Mouse (Mus musculus): ENCODE measurements around the gene Kif1bp. TPM values are rescaled to one million over a fixed set of nuclear protein-coding genes. Genes with fewer than 3 reads are reported as not detected.

Gene Kif1bp
- total RNA-seq, 1 experiment, result 17.3 TPM

DNA sequence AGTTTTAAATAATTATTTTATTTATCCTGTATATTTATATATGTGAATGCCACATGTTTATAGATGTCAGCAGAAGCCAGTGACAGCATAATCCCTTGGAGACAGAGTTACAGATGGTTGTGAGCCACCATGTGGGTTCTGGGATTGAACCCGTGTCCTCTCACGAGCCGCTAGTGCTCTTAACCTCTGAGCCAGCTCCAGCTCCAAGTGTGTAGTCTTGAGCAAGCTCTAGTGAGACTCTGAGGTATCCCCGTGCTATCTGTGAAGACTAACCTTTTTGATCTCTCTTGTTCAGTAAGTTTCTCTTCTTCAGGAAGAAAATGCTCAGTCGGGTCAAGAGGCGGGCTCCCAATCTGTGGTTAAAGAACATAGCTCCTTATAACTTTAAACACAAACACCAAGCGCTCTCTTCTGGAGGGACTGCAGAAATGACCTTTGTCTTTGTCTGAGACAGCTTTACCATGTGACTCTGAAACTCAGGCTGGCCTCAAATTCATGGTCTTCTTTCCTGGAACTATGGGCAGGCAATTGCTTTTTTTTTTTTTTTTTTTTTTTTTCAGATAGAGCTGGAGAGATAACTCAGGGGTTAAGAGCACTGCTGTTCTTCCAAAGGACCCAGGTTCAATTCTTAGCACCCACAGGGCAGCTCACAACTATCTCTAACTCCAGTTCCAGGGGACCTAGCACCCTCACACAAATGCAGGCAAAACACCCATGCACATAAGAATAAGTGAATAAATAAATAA lies 8.0 kb downstream of the Kif1bp start:
- in situ Hi-C loops (cut with MboI; ENCODE audit: low sequenced_read_pairs in 2 of 2, unreplicated experiment in 2 of 2), result no loop called here
- peaks cover 21% of the 10 kb centered on the region for H3K36me3 ChIP-seq (ENCODE audit: control insufficient read depth, insufficient read depth, low read length, poor library complexity, severe bottlenecking)

DNA sequence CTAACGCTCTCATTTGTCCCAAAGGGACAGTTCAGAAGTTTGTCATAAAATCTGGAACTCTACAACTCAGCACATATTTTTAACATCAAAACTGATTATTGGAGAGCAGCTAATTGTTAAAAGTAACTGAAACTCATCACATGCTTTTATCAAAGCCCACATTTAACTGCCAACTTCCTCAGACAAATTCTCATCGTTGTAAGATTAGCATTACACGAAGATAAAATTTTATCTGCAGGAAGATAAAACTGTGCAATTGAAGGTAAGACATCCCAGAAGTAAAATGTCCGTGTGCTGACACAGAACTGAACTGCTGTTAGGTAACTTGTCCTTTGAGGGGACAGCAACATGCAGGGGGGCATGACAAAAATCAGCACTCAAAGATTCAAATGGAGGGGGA lies 9.4 kb downstream of the Kif1bp start:
- TF ChIP-seq CHD2 (IDR thresholded peaks at IDR 0.05; ENCODE audit: low read depth, low read length), result no peak
- TF ChIP-seq HCFC1 (IDR thresholded peaks at IDR 0.05; ENCODE audit: borderline replicate concordance, insufficient read depth, low read length), result no peak
- TF ChIP-seq MAFK (IDR thresholded peaks at IDR 0.05; ENCODE audit: insufficient read depth, low read depth, low read length), result no peak
- TF ChIP-seq ZNF384 (IDR thresholded peaks at IDR 0.05; ENCODE audit: low read depth, low read length), result no peak
- no peak for TF ChIP-seq ZC3H11A (IDR thresholded peaks at IDR 0.05; ENCODE audit: borderline replicate concordance, low read depth, low read length)
- H3K4me3 ChIP-seq (ENCODE audit: insufficient read depth in 1 of 2, low read depth in 1 of 2, low read length in 2 of 2, poor library complexity in 1 of 2, severe bottlenecking in 1 of 2), result no peak overlapping the region
- in situ Hi-C loops (cut with MboI; ENCODE audit: low sequenced_read_pairs in 2 of 2, unreplicated experiment in 2 of 2), result no loop called here
- no peaks in the 10 kb centered on the region for H3K9me3 ChIP-seq (ENCODE audit: control insufficient read depth, insufficient read depth, low read depth, low read length)
- no peak for DNase-seq (ENCODE audit: low read depth, low spot score)
- no peaks in the 10 kb centered on the region for H3K4me1 ChIP-seq (ENCODE audit: control insufficient read depth in 2 of 2, insufficient read depth in 2 of 2, low read length in 2 of 2, poor library complexity in 1 of 2)
- H3K9ac ChIP-seq (ENCODE audit: insufficient read depth, low read depth, low read length, poor library complexity, severe bottlenecking), result no peak overlapping the region
- H3K27ac ChIP-seq (ENCODE audit: insufficient read depth, low read depth, low read length, poor library complexity, severe bottlenecking), result no peak overlapping the region
- H3K36me3 ChIP-seq (ENCODE audit: control insufficient read depth, insufficient read depth, low read length, poor library complexity, severe bottlenecking), result peaks cover 22% of the 10 kb centered on the region

More for the DNA sequence above, 8.0 kb downstream of the Kif1bp start:
- H3K4me1 ChIP-seq (ENCODE audit: control insufficient read depth in 2 of 2, insufficient read depth in 2 of 2, low read length in 2 of 2, poor library complexity in 1 of 2), result no peaks in the 10 kb centered on the region
- no peak overlapping the region for H3K9ac ChIP-seq (ENCODE audit: insufficient read depth, low read depth, low read length, poor library complexity, severe bottlenecking)
- TF ChIP-seq MAFK (IDR thresholded peaks at IDR 0.05; ENCODE audit: insufficient read depth, low read depth, low read length), result no peak
- TF ChIP-seq CHD2 (IDR thresholded peaks at IDR 0.05; ENCODE audit: low read depth, low read length), result no peak
- no peak for TF ChIP-seq HCFC1 (IDR thresholded peaks at IDR 0.05; ENCODE audit: borderline replicate concordance, insufficient read depth, low read length)
- TF ChIP-seq ZC3H11A (IDR thresholded peaks at IDR 0.05; ENCODE audit: borderline replicate concordance, low read depth, low read length), result no peak
- no peak for TF ChIP-seq ZNF384 (IDR thresholded peaks at IDR 0.05; ENCODE audit: low read depth, low read length)
- H3K27ac ChIP-seq (ENCODE audit: insufficient read depth, low read depth, low read length, poor library complexity, severe bottlenecking), result no peak overlapping the region
- DNase-seq (ENCODE audit: low read depth, low spot score), result no peak
- H3K9me3 ChIP-seq (ENCODE audit: control insufficient read depth, insufficient read depth, low read depth, low read length), result no peaks in the 10 kb centered on the region
- H3K4me3 ChIP-seq (ENCODE audit: insufficient read depth in 1 of 2, low read depth in 1 of 2, low read length in 2 of 2, poor library complexity in 1 of 2, severe bottlenecking in 1 of 2), result no peak overlapping the region

DNA sequence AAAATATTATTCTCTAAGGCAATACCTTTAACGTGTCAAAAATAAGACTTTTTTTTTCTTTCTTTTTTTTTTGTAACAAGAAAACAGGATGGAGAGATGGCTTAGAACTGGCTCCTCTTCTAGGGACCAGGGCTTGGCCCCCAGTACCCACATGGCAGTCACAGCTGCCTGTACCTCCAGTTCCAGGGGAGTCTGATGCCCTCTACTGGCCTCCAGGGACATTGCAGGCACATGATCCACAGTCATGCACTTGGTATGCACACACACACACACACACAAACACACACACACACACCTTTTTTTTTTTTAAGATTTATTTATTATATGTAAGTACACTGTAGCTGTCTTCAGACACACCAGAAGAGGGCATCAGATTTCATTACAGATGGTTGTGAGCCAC lies 20.5 kb downstream of the Kif1bp start:
- in situ Hi-C loops (cut with MboI; ENCODE audit: low sequenced_read_pairs in 2 of 2, unreplicated experiment in 2 of 2), result no loop called here
- peak; percentile 40 for DNase-seq (ENCODE audit: low read depth, low spot score)
- Histone ChIP-seq H3K27ac (ENCODE audit: insufficient read depth, low read depth, low read length, poor library complexity, severe bottlenecking) (no peak overlapping the region), H3K9me3 (ENCODE audit: control insufficient read depth, insufficient read depth, low read depth, low read length) (no peaks in the 10 kb centered on the region), H3K4me3 (ENCODE audit: insufficient read depth in 1 of 2, low read depth in 1 of 2, low read length in 2 of 2, poor library complexity in 1 of 2, severe bottlenecking in 1 of 2) (no peak overlapping the region), H3K9ac (ENCODE audit: insufficient read depth, low read depth, low read length, poor library complexity, severe bottlenecking) (no peak overlapping the region), H3K36me3 (ENCODE audit: control insufficient read depth, insufficient read depth, low read length, poor library complexity, severe bottlenecking) (peaks cover 8% of the 10 kb centered on the region; the same call in 1 of the 2 replicates), H3K4me1 (ENCODE audit: control insufficient read depth in 2 of 2, insufficient read depth in 2 of 2, low read length in 2 of 2, poor library complexity in 1 of 2) (no peaks in the 10 kb centered on the region)
- TF ChIP-seq HCFC1 (IDR thresholded peaks at IDR 0.05; ENCODE audit: borderline replicate concordance, insufficient read depth, low read length) (no peak), ZC3H11A (IDR thresholded peaks at IDR 0.05; ENCODE audit: borderline replicate concordance, low read depth, low read length) (no peak), ZNF384 (IDR thresholded peaks at IDR 0.05; ENCODE audit: low read depth, low read length) (peak; percentile 38; the same call in 1 of the 2 replicates)

DNA sequence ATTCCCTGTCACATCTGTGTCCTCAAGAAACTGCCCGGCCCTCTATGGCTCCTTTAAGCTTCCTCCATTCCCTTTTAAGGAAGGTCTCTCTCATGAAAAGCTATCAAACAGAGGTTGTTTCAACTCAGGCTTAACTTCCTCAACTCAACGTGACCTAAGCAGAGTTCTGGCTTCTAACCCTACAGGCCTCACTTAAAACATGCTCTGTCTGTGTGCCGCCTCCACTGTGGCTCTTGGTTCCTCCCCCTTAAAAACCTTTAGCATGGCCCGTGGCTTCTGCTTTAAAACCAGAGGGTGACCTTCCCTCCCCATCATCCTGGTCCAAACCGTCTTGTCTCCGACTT lies 21.7 kb downstream of the Kif1bp start:
- Histone ChIP-seq H3K36me3 (ENCODE audit: control insufficient read depth, insufficient read depth, low read length, poor library complexity, severe bottlenecking) (peaks cover 5% of the 10 kb centered on the region; the same call in 1 of the 2 replicates), H3K27ac (ENCODE audit: insufficient read depth, low read depth, low read length, poor library complexity, severe bottlenecking) (no peak overlapping the region), H3K9ac (ENCODE audit: insufficient read depth, low read depth, low read length, poor library complexity, severe bottlenecking) (no peak overlapping the region), H3K9me3 (ENCODE audit: control insufficient read depth, insufficient read depth, low read depth, low read length) (no peaks in the 10 kb centered on the region), H3K4me3 (ENCODE audit: insufficient read depth in 1 of 2, low read depth in 1 of 2, low read length in 2 of 2, poor library complexity in 1 of 2, severe bottlenecking in 1 of 2) (no peak overlapping the region), H3K4me1 (ENCODE audit: control insufficient read depth in 2 of 2, insufficient read depth in 2 of 2, low read length in 2 of 2, poor library complexity in 1 of 2) (no peaks in the 10 kb centered on the region)
- TF ChIP-seq CHD2 (IDR thresholded peaks at IDR 0.05; ENCODE audit: low read depth, low read length) (no peak), MAFK (IDR thresholded peaks at IDR 0.05; ENCODE audit: insufficient read depth, low read depth, low read length) (no peak), ZC3H11A (IDR thresholded peaks at IDR 0.05; ENCODE audit: borderline replicate concordance, low read depth, low read length) (no peak), ZNF384 (IDR thresholded peaks at IDR 0.05; ENCODE audit: low read depth, low read length) (no peak), HCFC1 (IDR thresholded peaks at IDR 0.05; ENCODE audit: borderline replicate concordance, insufficient read depth, low read length) (no peak)
- no peak for DNase-seq (ENCODE audit: low read depth, low spot score)
- in situ Hi-C loops (cut with MboI; ENCODE audit: low sequenced_read_pairs in 2 of 2, unreplicated experiment in 2 of 2), result no loop called here

Measured in ES-E14 (cell line).